Comparison of ENCODE assay signal across 27 mouse cellular contexts in the genomic region with DNA sequence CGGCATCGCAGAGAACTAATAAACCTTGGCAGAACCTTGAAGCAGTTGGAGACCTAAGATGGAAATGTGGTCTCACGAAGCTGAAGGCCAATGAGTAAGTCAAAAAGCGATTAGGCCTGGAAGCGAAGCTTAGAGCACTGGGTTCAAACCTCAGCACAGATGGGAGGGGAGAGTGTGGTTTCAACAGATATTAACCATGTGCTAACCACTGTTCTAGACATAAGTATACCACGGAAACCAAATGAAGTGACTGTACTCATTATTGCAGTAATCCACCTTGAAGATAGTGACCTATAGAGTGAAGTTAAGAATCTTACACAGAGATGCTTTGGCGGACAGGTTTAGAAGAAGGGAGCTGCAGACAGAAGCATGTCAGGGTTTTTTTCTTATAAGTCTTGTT. TPM values are rescaled to one million over a fixed set of nuclear protein-coding genes. Genes with fewer than 3 reads are reported as not detected.
DNase-seq lines count a peak whose midpoint lies in the region; ATAC-seq and TF ChIP-seq lines count a peak whose summit lies in the region.
"Had no signal": no experiment of that assay in that cellular context is flagged by ENCODE, and none has a peak within 500 bp of the region (broad histone marks: within the 10 kb centered on the region; RNA-seq: fewer than 3 reads in every experiment).

No protein-coding gene starts in this region.

- 85% methylated on average over 7 of the region's 7 CpGs for WGBS in heart, postnatal 0 days
- 83% methylated on average over 7 of the region's 7 CpGs for WGBS in small intestine, adult 2 months

- no peak overlapping the region for H3K9ac ChIP-seq in heart, postnatal 0 days (replicated peaks; ENCODE audit: low read depth, low read length)
- H3K9ac ChIP-seq: forebrain, embryonic 13.5 days; hindbrain, embryonic 14.5 days had no signal

- peak overlapping the region; percentile 27; the same call in 1 of the 2 replicates for H3K27ac ChIP-seq in heart, postnatal 0 days (ENCODE audit: low read depth)
- H3K27ac ChIP-seq in small intestine, adult 2 months (ENCODE audit: insufficient read depth, low read depth, low read length), result peak overlapping the region; percentile 64; the same call in 1 of the 2 replicates
- H3K27ac ChIP-seq: forebrain, embryonic 10.5 days; forebrain, embryonic 13.5 days; hindbrain, embryonic 14.5 days; hindbrain, postnatal 0 days had no signal

- peak; percentile 9 for DNase-seq in CD4-positive, CD25-positive, alpha-beta regulatory T cell, adult 2 months (ENCODE audit: low read depth, low spot score)
- DNase-seq in heart, postnatal 0 days (ENCODE audit: low spot score), result no peak
- DNase-seq in heart, postnatal 14 days, result no peak
- DNase-seq in lung, adult 18-20 months, result no peak
- DNase-seq: adrenal gland, postnatal 14 days; cerebellum, adult 11-12 months; cerebellum, adult 8-10 months; cerebellum, postnatal 10 days; gastrocnemius, postnatal 25 days; heart, postnatal 10 days; heart, postnatal 4 days; kidney, adult 2 months had no signal

- H3K4me1 ChIP-seq in heart, postnatal 0 days (ENCODE audit: control insufficient read depth, insufficient read depth), result peaks cover 13% of the 10 kb centered on the region
- H3K4me1 ChIP-seq in small intestine, adult 2 months (ENCODE audit: control insufficient read depth, insufficient read depth, insufficient read length, low read length), result peaks cover 25% of the 10 kb centered on the region

- H3K36me3 ChIP-seq in heart, postnatal 0 days (replicated peaks; ENCODE audit: control insufficient read depth, insufficient read depth, low read length), result no peaks in the 10 kb centered on the region
- H3K36me3 ChIP-seq in small intestine, adult 2 months (ENCODE audit: control insufficient read depth, insufficient read depth, low read length), result no peaks in the 10 kb centered on the region
- H3K36me3 ChIP-seq: forebrain, embryonic 10.5 days; G1E; heart, embryonic 10.5 days had no signal

- no peak overlapping the region for H3K4me3 ChIP-seq in heart, postnatal 0 days (ENCODE audit: low read depth, low read length)
- H3K4me3 ChIP-seq in small intestine, adult 2 months (ENCODE audit: low read depth, low read length), result no peak overlapping the region
- H3K4me3 ChIP-seq: forebrain, embryonic 10.5 days; forebrain, embryonic 13.5 days; heart, embryonic 10.5 days had no signal

- no peaks in the 10 kb centered on the region for H3K27me3 ChIP-seq in heart, postnatal 0 days (ENCODE audit: control insufficient read depth, insufficient read depth, low read length)
- no peaks in the 10 kb centered on the region for H3K27me3 ChIP-seq in small intestine, adult 2 months (ENCODE audit: control insufficient read depth, insufficient read depth, low read length)
- H3K27me3 ChIP-seq: CH12.LX; forebrain, embryonic 13.5 days; Patski had no signal

- no peak overlapping the region for H3K4me2 ChIP-seq in heart, postnatal 0 days (ENCODE audit: low read depth, low read length)
- H3K4me2 ChIP-seq: forebrain, embryonic 13.5 days; hindbrain, embryonic 14.5 days had no signal

- no peak for TF ChIP-seq CTCF in heart, postnatal 0 days (IDR thresholded peaks at IDR 0.05; ENCODE audit: low read depth)
- TF ChIP-seq CTCF in small intestine, adult 2 months (IDR thresholded peaks at IDR 0.05; ENCODE audit: extremely low read depth, insufficient read length, insufficient replicate concordance, low read depth, low read length), result no peak

- no peak for TF ChIP-seq EP300 in heart, postnatal 0 days (IDR thresholded peaks at IDR 0.05; ENCODE audit: low read depth)

- H3K9me3 ChIP-seq in heart, postnatal 0 days (replicated peaks; ENCODE audit: control insufficient read depth, low read length), result no peaks in the 10 kb centered on the region
- H3K9me3 ChIP-seq: forebrain, embryonic 10.5 days; forebrain, embryonic 13.5 days; G1E; heart, embryonic 10.5 days had no signal

- TF ChIP-seq POLR2A in small intestine, adult 2 months (IDR thresholded peaks at IDR 0.05; ENCODE audit: low read depth, low read length), result no peak

- intact Hi-C loops in heart, postnatal 14 days (cut with DNase I), result no loop called here

- no peak for ATAC-seq in CD4-positive, CD25-positive, alpha-beta regulatory T cell, adult 4 months
- no peak for ATAC-seq in heart, postnatal 0 days (ENCODE audit: insufficient read depth, low read depth)
- ATAC-seq: forebrain, embryonic 13.5 days; forebrain, embryonic 16.5 days; hindbrain, postnatal 0 days; intestine, postnatal 0 days; Patski had no signal

RNA-seq across cellular contexts. Expression of gene Tmigd1, which starts 10.8 kb away (rescaled TPM):
- under 1 TPM in 1 of 2 experiments, not detected in 1; 0.65 TPM for polyA plus RNA-seq in CD4-positive, CD25-positive, alpha-beta regulatory T cell, adult 4 months (2017; shearing (Covaris generic))
- total RNA-seq in heart, postnatal 0 days (2014; rRNA removed; ENCODE audit: low replicate concordance), result not detected in 2 replicates
- polyA plus RNA-seq in heart, postnatal 0 days (2015; fragmentation: Nextera tagmentation; extraction: Ambion mirVana), result 0.41 and 0.56 TPM in 2 replicates
- under 1 TPM; 0.80 to 0.84 TPM for total RNA-seq in heart, postnatal 14 days (2021)
- 0.29 and 8.4 TPM in 2 replicates for polyA plus RNA-seq in small intestine, adult 2 months (2012; rRNA removed)
- total RNA-seq: CH12.LX; gastrocnemius, adult 18-20 months; gastrocnemius, postnatal 25 days had no signal
- polyA plus RNA-seq: embryonic facial prominence, embryonic 11.5 days; forebrain, embryonic 10.5 days; forebrain, embryonic 16.5 days; G1E; heart, embryonic 14.5 days; hindbrain, embryonic 14.5 days; hindbrain, postnatal 0 days had no signal

RNA-seq across cellular contexts. Expression of gene Blmh, which starts 33.4 kb away (rescaled TPM):
- 100 to 1,000 TPM in 1 of 2 experiments, 10 to 100 TPM in 1; 81.9 to 102 TPM for polyA plus RNA-seq in CD4-positive, CD25-positive, alpha-beta regulatory T cell, adult 4 months (2017; shearing (Covaris generic))
- total RNA-seq in heart, postnatal 0 days (2014; rRNA removed; ENCODE audit: low replicate concordance), result 40.2 and 92.9 TPM in 2 replicates
- polyA plus RNA-seq in heart, postnatal 0 days (2015; fragmentation: Nextera tagmentation; extraction: Ambion mirVana), result 63.1 and 63.7 TPM in 2 replicates
- 10 to 100 TPM; 46.0 to 47.1 TPM for total RNA-seq in heart, postnatal 14 days (2021)
- 2.5 and 4.8 TPM in 2 replicates for polyA plus RNA-seq in small intestine, adult 2 months (2012; rRNA removed)

RNA-seq across cellular contexts. Expression of gene Cpd, which starts 44.4 kb away (rescaled TPM):
- polyA plus RNA-seq in CD4-positive, CD25-positive, alpha-beta regulatory T cell, adult 4 months (2017; shearing (Covaris generic)), result 1 to 10 TPM; 3.5 to 4.0 TPM
- total RNA-seq in heart, postnatal 0 days (2014; rRNA removed; ENCODE audit: low replicate concordance), result 58.6 and 66.9 TPM in 2 replicates
- polyA plus RNA-seq in heart, postnatal 0 days (2015; fragmentation: Nextera tagmentation; extraction: Ambion mirVana), result 7.6 and 8.6 TPM in 2 replicates
- 10 to 100 TPM; 51.4 to 58.7 TPM for total RNA-seq in heart, postnatal 14 days (2021)
- 16.3 and 16.4 TPM in 2 replicates for polyA plus RNA-seq in small intestine, adult 2 months (2012; rRNA removed)

Comparison
In these comparisons a context has a peak if more than half of its experiments do, and no peak if none do; other contexts are left out.
1. RNA of gene Blmh, which starts 33.4 kb away (polyA plus RNA-seq): 81.9 to 102 TPM in CD4-positive, CD25-positive, alpha-beta regulatory T cell, adult 4 months and 63.1 to 63.7 TPM in heart, postnatal 0 days; 2.5 to 4.8 TPM in small intestine, adult 2 months; every median in the first group is over 10 times any median in the second.